Mouse (Mus musculus) testis, adult 2 months (tissue): ENCODE measurements around the gene Smarcc1.

Experiments used
- CTCF ChIP-seq: fragments of 200-500 bp; IDR thresholded peaks from 2 replicates; pipeline ENCODE4 v1.5.1; 2012; ENCODE audit warnings: low read depth, mild to moderate bottlenecking, inconsistent platforms, low read length, moderate library complexity; ENCODE audit not compliant: control insufficient read depth, insufficient read depth, insufficient replicate concordance
- POLR2A ChIP-seq: fragments of 200-500 bp; IDR thresholded peaks from 2 replicates; pipeline ENCODE4 v1.6.1; 2012; ENCODE audit warnings: low read depth, mild to moderate bottlenecking, inconsistent platforms, low read length, moderate library complexity; ENCODE audit not compliant: control insufficient read depth

- TF ChIP-seq CTCF (no peak), POLR2A (no peak)
Measured at GRCm38 (mm10) chr9:110130896-110131524, 13.5 kb downstream of the Smarcc1 start.
